Mouse (Mus musculus): ENCODE results near the gene Gm49361.
"Not testable (repeated sequence)": the region's sequence is repeated elsewhere in the genome, so short reads cannot be mapped to it uniquely, and the experiment has no call there.

The Gm49361 gene

DNA sequence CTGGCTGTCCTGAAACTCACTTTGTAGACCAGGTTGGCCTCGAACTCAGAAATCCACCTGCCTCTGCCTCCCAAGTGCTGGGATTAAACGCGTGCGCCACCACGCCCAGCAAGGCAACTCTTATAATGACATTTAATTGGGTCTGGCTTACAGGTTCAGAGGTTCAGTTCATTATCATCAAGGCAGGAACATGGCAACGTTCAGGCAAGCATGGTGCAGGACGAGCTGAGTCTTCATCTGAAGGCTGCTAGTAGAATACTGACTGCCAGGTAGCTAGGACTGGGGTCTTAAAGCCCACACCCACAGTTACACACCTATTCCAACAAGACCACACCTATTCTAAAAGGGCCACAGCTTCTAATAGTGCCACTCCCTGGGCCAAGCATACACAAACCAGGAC is 57.8 kb downstream of the Gm49361 start:
- DNase-seq (ENCODE audit: low spot score in 2 of 2): not testable (repeated sequence)

DNA sequence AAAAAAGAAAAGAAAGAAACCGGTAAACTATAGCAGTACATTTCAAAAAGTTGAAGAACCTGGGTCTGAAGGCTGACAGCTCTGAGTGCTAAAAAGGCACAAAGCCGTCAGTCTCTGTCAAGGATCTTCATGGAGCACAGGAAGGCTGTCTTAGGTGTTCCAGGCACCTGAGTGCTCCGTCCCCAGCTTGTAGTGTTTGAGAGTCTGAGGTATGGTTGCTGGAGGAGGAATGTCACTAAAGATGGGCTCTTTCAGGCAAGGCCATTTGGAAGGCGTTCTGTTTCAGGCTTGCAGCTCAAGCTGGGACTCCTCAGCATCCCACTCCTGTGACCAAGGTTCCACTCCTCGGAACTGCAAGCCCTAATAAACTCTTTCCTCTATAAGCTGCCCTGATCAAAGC is 58.5 kb downstream of the Gm49361 start:
- DNase-seq (ENCODE audit: low spot score in 2 of 2): no peak

DNA sequence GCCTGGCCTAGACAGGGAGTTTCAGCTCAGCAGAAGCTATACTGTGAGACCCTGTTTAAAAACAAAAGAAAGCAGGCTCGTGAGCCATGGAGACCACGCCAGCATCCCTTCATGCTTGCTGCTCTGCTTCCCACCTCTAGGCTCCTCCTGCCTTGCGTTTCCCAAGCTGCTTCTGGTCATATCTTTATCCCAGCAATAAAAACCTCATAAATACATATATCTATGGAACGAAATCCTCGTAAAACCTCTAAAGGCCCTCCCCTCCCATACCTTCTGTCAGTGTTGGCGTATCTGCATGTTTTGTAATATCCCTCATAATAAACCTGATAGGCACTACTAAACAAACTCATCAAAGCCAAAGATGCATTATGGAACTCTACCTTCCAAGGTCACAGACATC is 59.3 kb downstream of the Gm49361 start:
- no peak for DNase-seq (ENCODE audit: low spot score in 2 of 2)

DNA sequence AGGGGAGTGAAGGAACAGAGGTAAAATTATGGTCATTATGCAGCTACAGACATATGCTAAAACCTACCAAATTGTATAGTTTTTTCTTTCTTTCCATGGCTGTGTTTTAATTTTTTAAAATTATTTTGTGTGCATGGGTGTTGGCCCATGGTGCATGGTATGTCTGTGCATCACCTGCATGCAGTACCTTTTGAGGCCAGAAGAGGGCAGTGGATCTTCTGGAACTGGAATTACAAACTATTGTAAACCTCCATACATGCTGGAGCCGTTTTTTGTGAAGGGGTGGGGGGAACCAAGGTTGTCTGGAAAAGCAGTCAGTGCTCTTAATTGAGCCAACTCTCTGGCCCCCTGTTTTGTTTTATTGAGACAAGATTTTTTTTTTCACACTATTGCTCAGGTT is 61.3 kb downstream of the Gm49361 start:
- peak in 1 of 2 experiments; percentile 56 for DNase-seq (ENCODE audit: low spot score in 2 of 2)

DNA sequence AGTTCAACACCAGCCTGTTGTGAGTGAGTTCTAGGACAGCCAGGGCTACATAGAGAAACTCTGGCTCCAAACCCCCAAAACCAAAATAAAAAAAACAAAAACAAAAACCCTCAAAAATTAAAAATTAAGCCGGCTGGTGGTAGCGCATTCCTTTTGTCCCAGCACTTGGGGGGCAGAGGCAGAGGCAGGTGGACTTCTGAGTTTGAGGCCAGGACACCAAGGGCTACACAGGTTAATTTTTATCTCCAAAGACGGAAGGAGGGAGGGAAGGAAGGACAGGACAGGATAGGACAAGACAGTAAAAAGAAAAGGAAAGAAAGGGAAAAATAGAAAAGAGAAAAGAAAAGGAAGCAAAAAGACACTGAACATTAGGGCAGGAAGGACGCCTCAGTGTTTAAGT is 63.2 kb downstream of the Gm49361 start:
- no peak for DNase-seq (ENCODE audit: low spot score in 2 of 2)

DNA sequence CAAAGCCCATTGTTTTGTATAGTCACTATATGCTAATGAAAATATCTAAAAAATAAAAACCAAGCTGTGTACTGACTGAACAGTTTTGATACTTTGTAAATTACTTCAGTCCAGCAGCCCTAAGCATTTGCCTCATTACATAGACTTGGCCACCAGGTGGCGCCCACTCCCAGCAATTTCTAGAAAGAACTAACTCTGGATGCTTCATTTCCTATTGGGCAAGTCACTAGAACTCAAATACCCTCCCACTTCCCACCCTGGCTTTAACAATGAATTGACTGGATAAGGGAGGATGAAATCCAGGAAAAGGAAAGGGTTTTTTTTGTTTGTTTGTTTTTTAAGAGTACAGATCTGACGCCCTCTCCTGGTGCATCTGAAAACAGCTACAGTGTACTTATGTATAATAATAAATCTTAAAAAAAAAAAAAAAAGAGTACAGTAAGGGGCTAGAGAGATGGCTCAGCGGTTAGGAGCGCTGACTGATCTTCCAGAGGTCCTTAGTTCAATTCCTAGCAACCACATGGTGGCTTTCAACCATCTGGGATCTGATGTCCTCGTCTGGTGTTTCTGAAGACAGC is 65.9 kb downstream of the Gm49361 start:
- DNase-seq (ENCODE audit: low spot score in 2 of 2): peak; percentile 64 to 90

DNA sequence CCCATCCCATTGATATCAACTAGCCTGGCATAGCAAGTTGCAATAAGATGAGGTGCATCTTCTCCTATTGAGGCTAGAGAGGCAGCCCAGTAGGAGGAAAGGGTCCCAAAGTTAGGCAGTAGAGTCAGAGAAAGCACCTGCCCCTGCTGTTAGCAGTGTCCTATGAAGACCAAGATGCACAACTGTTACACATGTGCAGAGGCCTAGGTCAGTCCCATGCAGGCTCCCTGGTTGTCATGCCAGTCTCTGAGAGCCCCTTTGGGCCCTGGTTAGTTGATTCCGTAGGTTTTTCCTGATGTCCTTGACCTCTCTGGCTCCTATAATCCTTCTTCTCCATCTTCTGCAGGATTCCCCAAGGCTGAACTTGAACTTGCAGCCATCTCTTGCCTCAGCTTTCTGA is 66.4 kb downstream of the Gm49361 start:
- no peak for DNase-seq (ENCODE audit: low spot score in 2 of 2)

DNA sequence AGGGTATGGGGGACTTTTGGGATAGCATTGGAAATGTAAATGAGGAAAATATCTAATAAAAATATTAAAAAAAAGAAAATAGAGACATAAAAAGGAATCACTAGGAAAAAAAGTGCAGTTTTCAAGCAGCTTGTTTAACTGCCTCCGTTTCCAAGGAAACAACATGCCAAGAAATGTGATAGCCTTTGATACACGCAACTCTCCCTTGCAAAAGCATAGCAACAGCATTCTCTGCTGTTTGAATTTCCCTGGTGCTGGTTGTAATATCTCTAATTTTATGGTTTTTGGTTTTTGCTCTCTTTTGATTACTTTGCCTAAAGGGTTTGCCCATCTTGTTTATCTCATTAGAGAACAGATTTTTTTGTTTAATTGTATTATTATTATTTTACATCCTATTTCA is 70.4 kb downstream of the Gm49361 start:
- no peak for DNase-seq (ENCODE audit: low spot score in 2 of 2)

DNA sequence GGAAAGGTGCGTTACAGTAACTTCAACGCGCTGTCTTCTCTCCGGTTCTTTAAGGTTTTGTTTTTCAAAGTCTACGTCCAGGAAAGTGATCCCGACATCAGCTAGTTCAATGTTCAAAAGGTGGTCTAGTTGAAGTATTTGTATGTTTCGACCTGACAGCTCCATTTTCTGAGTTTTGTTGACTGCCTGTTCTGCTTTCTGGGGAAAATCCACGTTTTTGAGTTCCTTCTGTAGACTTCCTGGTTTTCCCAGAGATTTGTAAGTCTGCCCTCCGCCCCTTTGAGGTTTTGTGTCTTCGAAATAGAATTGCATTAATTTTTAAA is 80.3 kb downstream of the Gm49361 start:
- no peak for DNase-seq (ENCODE audit: low spot score in 2 of 2)

DNA sequence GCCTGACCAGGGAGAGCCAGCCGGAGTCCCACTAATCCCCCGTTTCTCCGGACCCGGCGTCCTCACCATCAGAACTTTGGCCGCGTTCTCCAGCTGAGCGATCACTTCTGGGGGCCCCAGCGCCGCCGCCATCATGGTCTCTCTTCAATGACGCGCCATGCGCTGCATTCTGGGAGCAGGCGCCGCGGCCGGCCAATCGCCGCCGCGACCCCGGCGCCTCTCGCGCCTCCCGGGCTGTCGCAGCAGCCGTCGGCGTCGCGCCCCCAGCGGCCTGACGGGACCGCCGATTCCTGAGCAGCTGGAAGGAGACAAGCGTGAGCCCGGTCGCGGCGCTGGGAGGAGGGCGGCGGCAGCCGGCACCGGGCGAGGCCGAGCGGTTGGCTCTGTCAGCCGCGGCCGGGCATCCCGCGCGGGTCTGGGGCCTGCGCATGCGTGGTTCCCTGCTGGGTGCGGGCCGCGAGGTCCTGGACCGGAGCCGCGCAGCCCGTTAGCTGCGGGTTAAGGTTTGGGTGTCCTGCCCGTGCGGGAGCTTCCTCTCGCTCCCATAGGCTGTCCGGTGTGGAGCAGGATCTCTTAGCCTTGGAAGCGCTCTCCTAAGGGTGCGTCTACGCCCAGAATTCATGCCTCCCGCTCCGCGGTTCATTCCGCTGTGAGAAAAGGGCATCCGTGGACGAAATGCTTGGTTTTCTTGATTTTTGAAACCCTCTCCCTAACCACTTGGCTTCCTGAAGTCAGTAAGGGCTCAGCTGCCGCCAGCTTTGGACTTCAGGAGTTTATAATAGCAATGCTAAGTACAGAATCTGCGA is 80.9 kb downstream of the Gm49361 start, which contains the start of gene Xpo4:
Gene Xpo4 (minus strand): TSS at position 609 of the 806 bp plus-strand sequence.
- peak; percentile 69 to 78 for DNase-seq (ENCODE audit: low spot score in 2 of 2)

DNA sequence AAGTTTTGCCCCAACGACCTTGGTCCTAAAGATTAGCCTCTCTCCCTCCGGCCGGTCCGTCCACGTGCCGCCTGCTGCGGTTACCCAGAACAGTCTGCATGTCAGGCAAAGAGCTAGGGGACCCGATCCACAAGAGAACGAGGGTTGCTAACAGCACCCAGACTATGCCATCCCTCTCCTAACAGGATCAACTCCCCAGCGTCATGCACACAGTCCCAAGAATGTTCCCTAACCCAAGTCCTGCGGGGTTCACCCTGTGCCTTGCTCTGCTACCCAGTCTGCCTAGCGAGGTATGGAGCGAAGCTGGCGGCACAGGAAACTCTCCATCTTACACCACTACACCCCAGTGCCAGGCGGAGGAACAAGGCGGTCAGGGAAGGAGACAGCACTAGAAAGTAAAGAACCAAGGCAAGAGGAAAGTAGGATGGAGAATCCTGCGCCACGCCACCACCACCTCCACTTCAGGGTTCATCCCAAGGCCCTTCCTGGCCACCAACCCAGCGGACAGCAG is 81.5 kb downstream of the Gm49361 start:
- peak in 1 of 2 experiments; percentile 11 for DNase-seq (ENCODE audit: low spot score in 2 of 2)

DNA sequence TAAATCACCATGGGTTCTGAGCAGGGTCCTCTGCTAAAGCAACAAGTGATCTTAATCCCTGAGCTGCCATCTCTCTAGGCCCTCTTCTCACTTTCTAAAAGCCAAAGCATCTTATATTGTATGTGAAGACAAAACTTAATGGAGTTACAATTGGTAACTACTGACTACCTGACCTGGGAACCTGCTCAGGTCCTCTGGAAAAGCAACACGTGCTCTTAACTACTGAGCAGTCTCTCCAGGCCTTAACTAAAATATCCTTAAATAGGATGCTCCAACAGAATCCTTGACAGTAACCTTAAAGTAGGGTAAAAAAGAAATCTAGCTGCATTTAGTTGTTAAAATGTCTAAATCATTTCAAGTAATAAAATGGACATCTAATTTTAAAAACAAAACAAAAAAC is 82.3 kb downstream of the Gm49361 start:
- DNase-seq (ENCODE audit: low spot score in 2 of 2): no peak

DNA sequence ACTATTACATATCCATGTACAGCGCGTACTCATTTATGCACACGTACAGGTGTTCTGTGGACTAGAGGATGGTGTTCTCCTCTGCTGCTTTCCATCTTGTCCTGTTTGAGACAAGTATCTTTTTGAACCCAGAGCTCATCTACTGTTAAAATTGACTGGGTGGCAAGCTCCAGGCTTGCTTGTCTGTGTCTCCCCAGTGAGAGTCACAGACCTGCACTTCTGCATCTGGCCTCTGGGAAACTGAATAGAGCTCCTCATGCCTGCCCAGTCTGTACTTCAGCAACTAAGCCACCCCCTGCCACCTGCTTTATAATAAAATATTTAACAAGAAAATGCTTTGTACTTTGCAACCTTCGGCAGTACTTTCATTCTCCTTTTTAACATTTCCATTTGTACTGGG is 87.6 kb downstream of the Gm49361 start:
- no peak for DNase-seq (ENCODE audit: low spot score in 2 of 2)

DNA sequence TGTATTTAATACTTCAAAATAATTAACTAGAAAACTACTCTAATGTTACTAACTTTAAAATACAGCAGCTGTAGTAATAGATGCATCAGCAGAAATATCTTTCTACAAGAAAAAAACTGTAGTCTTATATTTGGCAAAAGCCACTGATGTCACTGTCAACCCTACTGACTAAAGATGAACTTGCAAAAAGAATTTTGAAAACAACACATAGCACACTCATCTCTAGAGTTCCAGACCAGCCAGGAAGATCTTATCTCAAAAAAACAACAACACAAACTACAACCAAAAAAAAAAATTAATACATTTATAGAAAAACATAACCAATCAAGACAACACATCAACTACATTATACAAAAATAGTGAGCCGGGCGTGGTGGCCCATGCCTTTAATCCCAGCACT is 88.4 kb downstream of the Gm49361 start:
- no peak for DNase-seq (ENCODE audit: low spot score in 2 of 2)

DNA sequence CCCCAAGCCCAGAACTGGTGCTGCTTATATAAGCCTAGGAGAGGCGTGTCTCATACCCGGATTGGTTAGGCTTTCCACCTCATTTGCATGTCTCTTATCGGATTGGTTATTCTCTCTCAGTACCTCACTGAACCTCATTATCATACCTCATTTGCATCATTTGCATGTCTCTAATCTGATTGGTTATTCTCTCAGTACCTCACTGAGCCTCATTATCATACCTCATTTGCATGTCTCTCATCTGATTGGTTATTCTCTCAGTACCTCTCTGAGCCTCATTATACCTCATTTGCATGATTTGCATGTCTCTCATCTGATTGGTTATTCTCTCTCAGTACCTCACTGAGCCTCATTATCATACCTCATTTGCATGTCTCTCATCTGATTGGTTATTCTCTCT is 89.4 kb downstream of the Gm49361 start:
- DNase-seq (ENCODE audit: low spot score in 2 of 2): not testable (repeated sequence)

DNA sequence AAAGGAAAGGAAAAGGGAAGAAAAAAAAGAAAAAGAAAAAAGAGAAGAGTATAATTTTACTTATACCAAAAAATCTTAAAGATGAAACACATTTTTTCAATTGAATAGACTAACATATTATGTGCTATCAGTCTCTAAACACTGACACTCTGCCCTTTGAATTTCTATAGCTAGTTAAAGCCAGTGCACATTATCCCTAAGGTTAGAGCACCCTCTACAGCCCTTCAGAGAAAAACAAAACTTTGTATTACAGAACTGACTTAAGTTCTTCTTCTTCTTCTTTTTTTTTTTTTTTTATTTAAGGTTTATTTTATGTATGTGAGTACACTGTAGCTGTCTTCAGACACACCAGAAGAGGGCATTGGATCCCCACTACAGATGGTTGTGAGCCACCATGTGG is 96.4 kb downstream of the Gm49361 start:
- no peak for DNase-seq (ENCODE audit: low spot score in 2 of 2)

DNA sequence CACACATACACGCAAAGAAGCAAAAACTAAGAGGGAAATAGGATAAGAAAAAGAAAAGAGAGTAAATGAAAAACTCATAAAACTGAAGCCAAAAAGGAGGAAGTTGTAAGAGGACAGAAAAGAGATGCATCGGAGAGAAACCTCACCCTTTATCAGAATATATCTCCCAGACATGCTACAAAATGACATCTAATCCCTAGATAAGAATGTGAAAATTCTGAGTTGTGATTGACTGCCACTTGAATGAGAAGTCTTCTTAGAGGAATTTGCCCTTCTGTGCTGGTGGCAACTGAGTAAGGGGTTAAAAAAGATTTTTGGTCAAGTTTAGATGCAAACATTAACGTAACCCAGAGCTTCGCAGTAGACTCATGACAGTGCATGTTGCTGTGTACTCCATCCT is 99.7 kb downstream of the Gm49361 start:
- DNase-seq (ENCODE audit: low spot score in 2 of 2): no peak

DNA sequence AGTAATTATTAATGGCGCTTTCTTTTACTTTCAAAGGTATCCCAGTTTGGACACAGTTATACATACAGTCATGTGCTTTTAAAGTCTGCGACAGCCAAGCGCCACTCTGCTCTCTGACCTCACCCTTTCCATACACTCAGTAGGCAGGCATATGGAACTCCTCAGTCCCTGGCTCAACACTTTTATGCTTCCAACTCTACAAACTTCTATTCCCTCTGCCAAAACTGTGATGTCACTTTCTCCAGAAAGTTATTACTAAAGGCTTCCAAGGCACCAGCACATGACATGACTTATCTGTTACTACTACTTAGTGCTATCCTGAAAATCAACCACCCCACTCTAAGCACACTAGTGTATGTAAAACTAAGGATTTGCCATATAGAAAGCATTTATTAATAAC is 106.8 kb downstream of the Gm49361 start:
- DNase-seq (ENCODE audit: low spot score in 2 of 2): no peak

DNA sequence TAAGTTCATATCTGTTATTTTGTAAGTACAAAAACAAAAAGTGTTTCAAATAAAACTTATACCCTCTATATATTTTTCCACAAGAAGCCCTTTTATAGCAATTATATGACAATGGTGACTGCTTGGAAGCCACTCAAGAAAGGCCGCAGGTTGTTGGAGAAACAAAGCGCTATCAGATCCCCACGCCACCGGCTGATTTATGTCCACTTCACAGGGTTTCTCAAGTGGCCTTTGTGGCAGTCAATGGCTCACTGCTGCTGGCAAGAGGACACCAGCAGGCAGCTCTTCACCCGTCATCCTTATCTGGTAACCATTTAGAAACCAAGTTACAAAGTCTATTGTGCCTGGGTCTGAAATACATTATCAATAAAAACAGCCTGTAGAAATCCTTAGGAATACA is 111.8 kb downstream of the Gm49361 start:
- no peak for DNase-seq (ENCODE audit: low spot score in 2 of 2)

DNA sequence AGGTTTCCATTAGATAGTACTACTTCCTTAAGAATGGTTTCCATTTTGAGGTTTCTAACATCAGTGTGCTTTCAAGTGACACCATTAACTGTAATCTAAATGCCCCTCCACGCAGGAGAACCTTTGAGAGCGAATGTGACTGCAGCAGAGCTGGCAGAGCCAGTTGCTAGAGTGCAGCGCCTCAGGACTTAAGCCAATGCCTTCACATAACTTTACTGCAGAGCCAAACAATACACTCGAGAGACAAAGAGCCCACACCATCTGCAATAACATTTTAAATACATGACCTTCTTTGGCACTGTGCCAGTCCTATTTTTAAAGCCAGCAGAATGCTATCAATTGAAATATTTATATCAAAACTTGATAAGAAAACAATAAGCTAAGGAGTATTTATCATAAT is 116.3 kb downstream of the Gm49361 start:
- DNase-seq (ENCODE audit: low spot score in 2 of 2): no peak

DNA sequence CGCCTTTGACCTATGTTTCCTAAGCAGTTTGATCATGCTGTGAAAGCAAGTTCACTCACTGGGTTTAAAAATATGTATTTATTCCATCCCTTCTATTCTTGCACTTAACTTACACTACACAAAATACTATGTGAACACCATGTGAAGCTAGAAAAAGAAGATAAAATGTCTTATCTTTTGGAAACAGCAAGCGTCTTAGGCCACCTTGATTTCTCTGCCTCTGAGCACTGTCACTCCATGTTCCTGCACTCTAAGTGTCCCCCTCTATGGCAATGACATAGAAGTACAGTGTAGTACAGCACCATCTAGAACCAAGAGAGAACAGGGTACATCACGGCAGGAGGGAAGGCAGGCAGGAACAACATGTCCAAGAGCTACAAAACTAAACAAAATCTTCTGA is 123.0 kb downstream of the Gm49361 start:
- no peak for DNase-seq (ENCODE audit: low spot score in 2 of 2)

DNA sequence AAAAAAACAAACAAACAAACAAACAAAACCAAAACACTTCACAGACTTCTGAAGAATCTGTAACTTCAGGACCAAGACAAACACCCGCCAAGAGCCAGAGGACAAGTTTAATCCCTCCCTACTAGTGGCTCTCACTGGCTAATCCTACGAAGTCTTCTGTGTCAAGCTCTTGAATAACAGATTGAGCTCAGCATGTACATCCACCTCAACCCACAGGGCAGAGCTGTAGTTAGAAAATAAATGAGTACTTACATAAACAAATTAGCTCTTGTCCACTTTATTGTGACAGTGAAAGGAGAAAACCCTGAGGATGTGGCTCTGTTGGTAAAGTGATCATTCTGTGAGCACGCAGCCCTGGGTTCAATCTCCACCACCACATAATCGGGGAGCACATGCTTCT is 124.2 kb downstream of the Gm49361 start:
- no peak for DNase-seq (ENCODE audit: low spot score in 2 of 2)

DNA sequence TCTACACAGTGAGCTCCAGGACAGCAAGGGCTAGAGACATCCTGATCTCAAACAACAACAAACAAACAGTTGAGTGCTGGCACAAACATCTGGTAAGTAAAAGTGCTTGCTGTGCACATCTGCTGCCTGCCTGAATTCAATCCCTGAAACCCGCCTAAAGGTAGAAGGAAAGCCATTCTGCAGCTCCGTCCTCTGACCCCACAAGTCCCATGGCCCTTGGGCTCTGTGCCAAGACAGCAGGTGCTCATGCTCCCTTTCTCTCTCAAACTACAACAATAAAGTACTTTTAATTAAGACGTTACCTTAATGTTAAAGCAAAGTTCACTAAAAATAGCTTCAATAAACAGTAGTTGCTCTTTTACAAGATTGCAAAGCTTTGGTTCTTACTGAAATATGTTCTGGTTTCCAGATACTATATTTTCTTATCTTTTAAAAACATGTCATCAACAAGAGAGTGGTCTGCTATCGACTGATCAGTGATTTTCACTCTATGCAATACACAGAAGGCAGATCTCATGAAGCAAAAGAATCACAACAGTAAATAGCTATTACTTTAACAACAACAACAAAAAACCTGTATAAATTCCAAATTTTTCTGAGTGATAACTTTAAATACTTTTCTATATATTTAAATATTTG is 125.2 kb downstream of the Gm49361 start:
- no peak for DNase-seq (ENCODE audit: low spot score in 2 of 2)
